Mouse (Mus musculus) cortical plate, adult 2 months (tissue): Measurements from ENCODE around the gene Ly6g6e.

Experiments used
- CTCF ChIP-seq: fragments of 200-500 bp; IDR thresholded peaks from 2 replicates; pipeline ENCODE4 v1.5.1; 2011; ENCODE audit warnings: mild to moderate bottlenecking, control low read depth, low read length; ENCODE audit not compliant: insufficient read depth; ENCODE audit errors: extremely low read depth
- POLR2A ChIP-seq: fragments of 200-500 bp; IDR thresholded peaks from 2 replicates; pipeline ENCODE4 v1.6.1; 2011; ENCODE audit warnings: mild to moderate bottlenecking, low read length, control low read depth; ENCODE audit not compliant: insufficient read depth; ENCODE audit errors: extremely low read depth

- TF ChIP-seq CTCF, result no peak
- no peak for TF ChIP-seq POLR2A
These were observed 583 bp downstream of the Ly6g6e start for GRCm38 (mm10) chr17:35077285-35077684.
